Mouse (Mus musculus) CD4-positive, CD25-positive, alpha-beta regulatory T cell, adult 4 months (primary cell): ENCODE measurements around the gene Tmco3. TPM values are rescaled to one million over a fixed set of nuclear protein-coding genes. Genes with fewer than 3 reads are reported as not detected.

Experiments
- polyA plus RNA-seq, 2 experiments: library from polyadenylated mRNA; unstranded; fragments of 100-300 nt; shearing (Covaris generic); gene quantifications; one replicate each; pipeline ENCODE4 v1.2.1; 2017

Gene Tmco3
- polyA plus RNA-seq, 2 experiments from 2014 or later, result 26.8 to 32.8 TPM

Other genes with a start within 250 kb of the Tmco3 start
- gene Proz, start 227.3 kb upstream of the Tmco3 start, polyA plus RNA-seq, result 1 to 10 TPM; 1.9 to 2.9 TPM
- 10 to 100 TPM; 38.6 to 56.6 TPM for gene Pcid2, start 182.7 kb upstream of the Tmco3 start, polyA plus RNA-seq
- gene Cul4a, start 182.6 kb upstream of the Tmco3 start, polyA plus RNA-seq, result 10 to 100 TPM; 20.3 to 20.5 TPM
- 10 to 100 TPM; 12.6 to 25.2 TPM for gene Lamp1, start 129.0 kb upstream of the Tmco3 start, polyA plus RNA-seq
- gene Grtp1, start 87.6 kb upstream of the Tmco3 start, polyA plus RNA-seq, result 1 to 10 TPM; 2.8 to 3.2 TPM
- under 1 TPM in 1 of 2 experiments, not detected in 1; 0.12 TPM for gene Adprhl1, start 34.0 kb upstream of the Tmco3 start, polyA plus RNA-seq
- gene Dcun1d2, start 59 bp upstream of the Tmco3 start, polyA plus RNA-seq, result 10 to 100 TPM; 23.6 to 27.6 TPM
- 10 to 100 TPM; 31.5 to 46.6 TPM for gene Tfdp1, start 50.6 kb downstream of the Tmco3 start, polyA plus RNA-seq
- not detected for gene Atp4b, start 108.6 kb downstream of the Tmco3 start, polyA plus RNA-seq
- gene Grk1, start 116.9 kb downstream of the Tmco3 start, polyA plus RNA-seq, result not detected
- not detected for gene Tmem255b, start 147.0 kb downstream of the Tmco3 start, polyA plus RNA-seq
- gene Gas6, start 206.3 kb downstream of the Tmco3 start, polyA plus RNA-seq, result not detected